Mouse (Mus musculus) forebrain, postnatal 0 days (tissue): ENCODE measurements at regions not wholly inside any gene's neighbourhood (a gene's known extent, or its start where the extent isn't known, plus 50 kb on each side); places are given as distances from the start of the nearest gene placed in this dataset.

Source experiments
- ATAC-seq: fragments of 200-750 bp; cut with Nextera tagmentation; 2 replicates; pipeline ENCODE4 v1.8.0; 2017; ENCODE audit warnings: mild to moderate bottlenecking, moderate library complexity
- DNase-seq: peaks from one replicate; pipeline ENCODE4 v3.0.0-alpha.2; 2015
- H3K27ac ChIP-seq: fragments of 300-500 bp; sonication (generic); 2 replicates; pipeline ENCODE4 v1.5.1; 2014; ENCODE audit warnings: low read depth, mild to moderate bottlenecking, antibody characterized with exemption, low read length, moderate library complexity, mixed read lengths
- H3K27me3 ChIP-seq: fragments of 300-500 bp; sonication (generic); 2 replicates; pipeline ENCODE4 v1.6.1; 2014; ENCODE audit warnings: mild to moderate bottlenecking, low read length, mixed read lengths; ENCODE audit not compliant: insufficient read depth
- H3K36me3 ChIP-seq: fragments of 300-500 bp; sonication (generic); 2 replicates; pipeline ENCODE4 v1.6.1; 2014; ENCODE audit warnings: mild to moderate bottlenecking, moderate library complexity; ENCODE audit not compliant: insufficient read depth
- H3K4me1 ChIP-seq: fragments of 300-500 bp; sonication (generic); 2 replicates; pipeline ENCODE4 v1.6.1; 2014; ENCODE audit warnings: antibody characterized with exemption; ENCODE audit not compliant: insufficient read depth
- H3K4me2 ChIP-seq: fragments of 300-500 bp; sonication (generic); 2 replicates; pipeline ENCODE4 v1.6.1; 2014; ENCODE audit warnings: low read depth, mild to moderate bottlenecking, moderate library complexity
- H3K4me3 ChIP-seq: fragments of 300-500 bp; sonication (generic); 2 replicates; pipeline ENCODE4 v1.5.1; 2014; ENCODE audit warnings: low read depth, low read length, mixed read lengths
- H3K9ac ChIP-seq: fragments of 300-500 bp; sonication (generic); 2 replicates; pipeline ENCODE4 v1.6.1; 2014; ENCODE audit warnings: mild to moderate bottlenecking
- H3K9me3 ChIP-seq: fragments of 300-500 bp; sonication (generic); 2 replicates; pipeline ENCODE4 v1.6.1; 2016; ENCODE audit warnings: low read length
- CTCF ChIP-seq: sonication (generic); IDR thresholded peaks from 2 replicates; pipeline ENCODE4 v1.5.1; 2016; ENCODE audit warnings: antibody characterized with exemption, control low read depth, low read depth
- WGBS: fragments of 180-500 bp; shearing (Covaris S2); extraction: QIAGEN DNeasy Blood & Tissue Kit; methylation state at CpG from one replicate; pipeline ENCODE4 v1.1.7; 2014; 5-methylcytosine and 5-hydroxymethylcytosine counted together

DNA sequence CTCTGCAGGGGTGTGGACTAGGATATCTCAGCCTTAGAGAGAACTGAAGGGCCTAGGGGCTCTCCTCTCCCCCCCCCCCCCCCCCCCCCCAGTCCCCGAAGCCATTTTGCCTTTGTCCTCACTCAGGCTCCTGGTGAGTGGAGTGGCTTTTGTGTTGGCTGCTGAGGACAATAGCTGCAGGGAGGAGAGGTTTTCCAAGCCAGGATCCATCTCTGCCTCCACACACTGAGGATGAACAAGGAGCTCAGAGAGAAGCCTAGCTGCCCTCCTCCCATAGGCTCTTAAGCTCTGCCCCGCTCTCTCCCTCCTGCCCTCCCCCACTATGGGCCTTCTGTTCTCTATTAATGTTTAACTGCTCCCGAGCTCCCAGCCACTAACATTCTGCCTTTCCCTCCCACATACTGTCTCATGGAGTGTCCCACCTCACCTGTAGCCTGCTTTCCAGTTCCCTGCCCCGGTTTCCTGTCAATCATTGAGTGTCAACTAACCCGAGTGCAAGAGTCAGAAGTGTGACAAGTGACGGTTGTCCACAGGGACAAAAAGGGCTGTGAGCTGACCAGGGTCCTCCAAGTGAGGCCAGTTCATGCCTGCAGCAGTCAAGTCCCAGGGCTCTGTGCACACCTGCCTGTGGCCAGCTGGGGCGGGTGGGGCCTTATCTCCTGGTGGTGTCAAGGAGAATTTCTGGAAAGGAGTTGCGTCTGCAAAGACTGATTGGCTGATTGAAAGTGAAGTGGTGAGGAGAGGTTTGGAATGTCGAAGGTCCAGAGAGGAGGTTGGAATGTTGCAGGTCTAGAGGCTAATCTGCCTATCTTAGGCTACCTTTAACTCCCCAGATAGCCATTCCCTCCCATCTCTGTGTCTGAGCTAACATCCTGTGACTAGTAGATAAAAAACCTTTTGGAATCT lies 165.1 kb upstream of the Rybp start:
- 49% methylated on average over 9 of the region's 9 CpGs for WGBS
- Histone ChIP-seq H3K36me3 (no peaks in the 10 kb centered on the region), H3K9ac (no peak overlapping the region), H3K4me1 (no peaks in the 10 kb centered on the region), H3K9me3 (no peaks in the 10 kb centered on the region), H3K27ac (no peak overlapping the region), H3K4me2 (no peak overlapping the region), H3K4me3 (no peak overlapping the region), H3K27me3 (no peaks in the 10 kb centered on the region)
- no peak for ATAC-seq
- no peak for TF ChIP-seq CTCF
- no peak for DNase-seq

DNA sequence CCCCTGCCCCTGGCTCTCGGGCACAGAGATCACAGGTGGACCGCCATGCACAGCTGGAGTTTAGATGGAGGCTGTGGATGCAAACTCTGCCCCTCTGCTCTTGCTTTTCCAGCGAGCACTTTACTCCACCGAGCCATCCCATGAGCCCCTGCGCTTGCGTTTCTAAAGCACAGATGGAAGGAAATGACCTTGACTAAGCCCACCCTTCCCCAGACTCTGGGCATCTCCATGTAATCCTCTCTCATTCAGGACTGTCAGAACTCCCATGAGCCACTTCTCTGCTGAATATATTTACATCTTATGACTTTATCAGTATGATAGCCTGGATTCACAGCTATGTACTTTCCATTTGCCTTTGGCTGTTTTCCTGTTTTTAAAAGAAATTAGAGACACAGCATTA lies 162.8 kb upstream of the Rybp start:
- no peak for TF ChIP-seq CTCF
- no peak overlapping the region for H3K27ac ChIP-seq
- no peaks in the 10 kb centered on the region for H3K27me3 ChIP-seq
- 97% methylated on average over 6 of the region's 6 CpGs for WGBS
- H3K4me1 ChIP-seq, result no peaks in the 10 kb centered on the region
- ATAC-seq (no peak), DNase-seq (no peak)
- H3K4me3 ChIP-seq, result no peak overlapping the region
- no peaks in the 10 kb centered on the region for H3K9me3 ChIP-seq
- H3K9ac ChIP-seq, result no peak overlapping the region
- no peaks in the 10 kb centered on the region for H3K36me3 ChIP-seq
- H3K4me2 ChIP-seq, result no peak overlapping the region

GRCm38 (mm10) chr6:100449087-100449486 lies 161.8 kb upstream of the Rybp start:
- no peaks in the 10 kb centered on the region for H3K27me3 ChIP-seq
- no peak overlapping the region for H3K9ac ChIP-seq
- no peaks in the 10 kb centered on the region for H3K36me3 ChIP-seq
- TF ChIP-seq CTCF, result no peak; the same call in 1 of the 2 replicates
- H3K4me2 ChIP-seq, result no peak overlapping the region
- WGBS, result 98% methylated on average over 4 of the region's 4 CpGs
- no peak overlapping the region for H3K27ac ChIP-seq
- H3K9me3 ChIP-seq, result no peaks in the 10 kb centered on the region
- no peaks in the 10 kb centered on the region for H3K4me1 ChIP-seq
- ATAC-seq (no peak), DNase-seq (no peak)
- H3K4me3 ChIP-seq, result no peak overlapping the region

DNA sequence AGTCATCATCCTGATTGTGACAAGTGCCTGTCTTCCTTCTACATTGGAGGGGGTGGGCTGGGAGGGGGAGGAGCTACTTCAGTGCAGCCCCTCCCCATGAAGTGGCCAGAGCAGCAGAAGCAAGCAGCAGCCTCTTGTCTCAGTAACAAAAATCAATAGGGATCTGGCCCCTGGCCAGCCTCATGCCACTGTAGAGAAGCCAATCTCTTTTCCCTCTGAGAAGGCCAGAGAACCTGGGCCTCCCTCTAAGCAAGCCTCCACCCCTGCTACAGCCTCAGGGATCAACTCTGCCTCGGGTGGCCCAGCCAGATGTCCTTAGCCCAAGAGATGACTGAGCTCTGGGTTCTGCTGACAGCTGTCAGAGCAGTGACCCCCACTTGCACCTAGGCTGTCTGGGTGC lies 159.9 kb upstream of the Rybp start:
- H3K9ac ChIP-seq, result no peak overlapping the region
- no peaks in the 10 kb centered on the region for H3K27me3 ChIP-seq
- ATAC-seq (no peak), DNase-seq (no peak)
- no peaks in the 10 kb centered on the region for H3K36me3 ChIP-seq
- TF ChIP-seq CTCF, result no peak
- H3K4me2 ChIP-seq, result no peak overlapping the region
- 27% methylated on average over 1 of the region's 1 CpGs for WGBS
- H3K4me1 ChIP-seq, result no peaks in the 10 kb centered on the region
- H3K9me3 ChIP-seq, result no peaks in the 10 kb centered on the region
- no peak overlapping the region for H3K4me3 ChIP-seq
- no peak overlapping the region for H3K27ac ChIP-seq

- H3K27me3 ChIP-seq, result no peaks in the 10 kb centered on the region
- H3K4me1 ChIP-seq, result no peaks in the 10 kb centered on the region
- no peak overlapping the region for H3K4me3 ChIP-seq
- DNase-seq (no peak), ATAC-seq (no peak)
- no peak overlapping the region for H3K9ac ChIP-seq
- TF ChIP-seq CTCF, result no peak
- no peak overlapping the region for H3K4me2 ChIP-seq
- no peaks in the 10 kb centered on the region for H3K36me3 ChIP-seq
- 72% methylated on average over 4 of the region's 4 CpGs for WGBS
- no peaks in the 10 kb centered on the region for H3K9me3 ChIP-seq
- no peak overlapping the region for H3K27ac ChIP-seq
Observed at GRCm38 (mm10) chr6:100446804-100447203, 159.5 kb upstream of the Rybp start.

- Histone ChIP-seq H3K9me3 (no peaks in the 10 kb centered on the region), H3K9ac (peak overlapping the region; percentile 35), H3K27ac (peak overlapping the region; percentile 46), H3K36me3 (no peaks in the 10 kb centered on the region), H3K4me3 (peak overlapping the region; percentile 33), H3K4me2 (peak overlapping the region; percentile 57), H3K27me3 (no peaks in the 10 kb centered on the region), H3K4me1 (peaks cover 15% of the 10 kb centered on the region)
- no peak for TF ChIP-seq CTCF
- 4% methylated on average over 8 of the region's 8 CpGs for WGBS
- no peak for DNase-seq
- ATAC-seq, result peak; percentile 45
Observed at GRCm38 (mm10) chr6:100439071-100439737, 151.9 kb upstream of the Rybp start.

GRCm38 (mm10) chr6:100438511-100438991 lies 151.3 kb upstream of the Rybp start:
- Histone ChIP-seq H3K4me2 (peak overlapping the region; percentile 57), H3K4me3 (peak overlapping the region; percentile 33), H3K9ac (peak overlapping the region; percentile 35), H3K27ac (peak overlapping the region; percentile 46), H3K4me1 (peaks cover 15% of the 10 kb centered on the region), H3K36me3 (no peaks in the 10 kb centered on the region), H3K9me3 (no peaks in the 10 kb centered on the region), H3K27me3 (no peaks in the 10 kb centered on the region)
- DNase-seq (peak; percentile 81), ATAC-seq (peak; percentile 82)
- TF ChIP-seq CTCF, result no peak
- WGBS, result under 1% methylated on average over 13 of the region's 13 CpGs
